Mouse (Mus musculus): ENCODE data around the gene Irf3.
A peak's percentile ranks its signal among the peaks of the same experiment; 100 is the strongest.

Irf3 gene

GRCm38 (mm10) chr7:45033722-45034359 lies 36.4 kb downstream of the Irf3 start:
- DNase-seq (ENCODE audit: low read depth), result no peak

- no peak for DNase-seq (ENCODE audit: low read depth)
Measured at GRCm38 (mm10) chr7:45035631-45036030, 38.2 kb downstream of the Irf3 start.

DNA sequence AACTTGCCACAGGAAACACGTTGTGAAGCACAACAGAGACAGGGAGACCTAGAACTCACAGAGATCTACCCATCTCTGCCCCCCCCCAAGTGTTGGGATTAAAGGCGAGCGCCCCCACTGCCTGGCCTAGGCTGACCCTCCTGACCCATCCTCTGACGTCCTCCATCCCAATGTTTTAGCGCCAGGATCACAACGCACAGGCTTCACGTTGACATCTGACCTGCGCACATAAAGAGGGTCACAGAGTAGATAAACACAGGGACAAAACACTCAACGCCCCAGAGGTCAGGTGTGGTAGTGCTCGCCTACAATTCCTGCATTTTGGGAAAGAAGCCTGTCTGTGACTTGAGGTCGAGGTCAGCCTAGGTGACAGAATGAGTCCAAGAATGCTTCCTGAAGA lies 39.3 kb downstream of the Irf3 start:
- no peak for DNase-seq (ENCODE audit: low read depth)

DNA sequence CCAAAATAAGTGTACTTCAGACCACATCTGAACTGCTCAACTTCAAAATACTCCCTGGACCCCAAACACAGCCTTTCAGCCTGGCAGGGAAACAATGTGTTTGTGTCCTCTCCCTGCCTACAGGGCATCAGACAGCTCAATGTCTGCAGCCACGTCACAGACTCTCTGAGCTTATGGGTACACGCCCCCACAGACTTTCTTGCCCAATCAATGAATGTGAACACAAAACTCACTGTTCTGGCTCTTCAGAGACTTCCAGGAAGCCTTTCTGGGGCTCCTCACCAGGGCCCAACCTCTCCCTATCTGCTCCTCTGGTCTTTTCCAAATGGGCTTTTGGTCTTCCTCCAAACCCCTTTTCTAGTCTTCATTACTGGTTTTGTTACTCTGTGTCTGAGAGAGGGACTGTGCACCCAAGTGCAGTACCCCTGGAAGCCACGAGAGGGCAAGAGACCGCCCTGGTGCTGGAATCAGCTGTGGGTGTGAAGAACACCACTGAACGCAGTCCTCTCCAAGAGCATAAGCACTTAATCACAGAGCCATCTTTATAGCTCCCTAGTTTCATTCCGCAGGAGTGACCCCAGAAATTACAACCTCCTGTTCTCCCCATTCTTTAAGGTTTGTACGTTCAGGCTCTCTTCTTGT lies 40.4 kb downstream of the Irf3 start:
- DNase-seq (ENCODE audit: low read depth), result peak; percentile 84

- no peak for DNase-seq (ENCODE audit: low read depth)
Measured at GRCm38 (mm10) chr7:45038411-45038810, 41.0 kb downstream of the Irf3 start.

- DNase-seq (ENCODE audit: low read depth), result no peak
Measured at GRCm38 (mm10) chr7:45040851-45041250, 43.4 kb downstream of the Irf3 start.

- DNase-seq (ENCODE audit: low read depth), result no peak
Measured at GRCm38 (mm10) chr7:45043307-45043706, 45.9 kb downstream of the Irf3 start.

- DNase-seq (ENCODE audit: low read depth), result no peak
Measured at GRCm38 (mm10) chr7:45045741-45046140, 48.3 kb downstream of the Irf3 start.

DNA sequence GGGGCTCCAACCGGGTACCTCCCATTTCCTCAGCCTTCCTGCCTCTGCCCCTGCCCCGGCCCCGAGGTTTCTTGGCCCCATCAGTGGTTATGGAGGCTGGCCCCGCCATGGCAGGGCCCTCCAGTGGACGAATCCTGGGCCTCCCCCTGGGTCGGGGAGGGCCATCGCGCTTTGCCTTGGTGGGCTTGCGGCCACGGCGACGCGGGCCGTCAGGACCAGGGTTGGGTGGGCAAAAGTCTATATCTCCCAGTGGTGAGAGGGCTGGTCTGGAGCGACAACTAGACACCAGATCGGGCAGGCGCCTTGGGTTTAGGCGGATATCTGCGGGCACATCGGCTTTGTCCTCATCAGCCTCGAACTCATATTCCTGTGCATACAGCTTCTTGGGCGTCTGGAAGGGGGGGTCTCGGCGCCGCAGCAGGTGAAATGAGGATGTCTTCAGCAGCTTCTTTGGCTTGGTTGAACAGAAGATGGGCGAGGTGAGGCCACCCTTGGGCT lies 49.5 kb downstream of the Irf3 start:
- no peak for DNase-seq (ENCODE audit: low read depth)

DNA sequence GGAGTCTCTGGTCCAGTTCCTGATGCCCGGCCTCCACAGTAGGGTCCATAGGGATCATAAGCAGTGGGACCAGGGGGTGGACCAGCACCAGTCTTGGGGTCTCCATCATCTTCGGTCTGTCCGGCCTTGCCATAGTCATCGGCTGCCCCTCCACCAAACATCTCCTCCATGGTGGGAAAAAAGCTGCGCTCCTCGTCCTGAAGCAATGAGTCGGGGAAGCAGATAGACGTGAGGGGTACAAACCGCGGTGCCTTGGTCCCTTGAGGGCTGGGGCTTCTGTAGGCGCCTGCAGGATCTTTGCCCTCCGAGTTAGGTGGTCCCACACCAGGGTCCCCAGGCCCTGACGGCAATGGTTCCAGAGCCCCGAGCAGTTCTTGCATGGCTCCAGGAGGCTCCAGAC lies 50.0 kb downstream of the Irf3 start:
- no peak for DNase-seq (ENCODE audit: low read depth)

- DNase-seq (ENCODE audit: low read depth), result no peak
Measured at GRCm38 (mm10) chr7:45048001-45048890, 50.8 kb downstream of the Irf3 start.

DNA sequence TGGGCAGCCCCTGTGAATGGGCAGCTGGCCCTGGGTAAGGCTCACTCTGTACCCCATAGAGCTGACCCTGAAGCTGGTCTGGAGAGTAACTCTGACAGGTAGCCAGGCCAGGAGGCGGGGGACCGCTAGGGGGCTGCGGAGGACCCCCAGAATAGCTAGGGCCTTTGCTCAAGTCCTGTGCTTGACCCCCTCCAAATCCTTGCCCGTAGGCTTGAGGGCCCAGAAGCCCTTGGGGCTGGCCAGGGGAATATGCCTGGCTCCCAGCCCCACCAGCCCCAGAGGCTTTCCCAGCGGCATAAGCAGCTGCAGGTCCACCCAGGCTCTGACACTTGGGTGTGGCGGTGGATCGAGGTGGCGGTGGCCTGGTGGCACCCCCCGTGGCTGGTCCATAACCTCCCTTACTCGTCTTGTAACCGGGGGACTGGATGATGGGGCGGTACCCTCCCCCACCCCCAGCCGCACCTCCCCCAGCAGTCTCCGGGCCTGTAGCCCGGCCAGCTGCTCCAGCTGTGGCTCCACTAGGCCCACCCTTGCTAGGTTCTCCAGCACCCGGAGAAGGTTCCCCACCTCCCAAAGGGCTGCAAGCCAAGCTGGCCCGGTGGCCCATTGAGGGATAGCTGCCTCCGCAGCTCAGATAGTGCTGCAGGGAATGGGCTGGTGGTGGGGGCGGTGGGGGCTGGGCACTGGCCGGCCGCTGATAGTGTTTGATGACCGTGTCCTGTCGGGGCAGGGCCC lies 51.6 kb downstream of the Irf3 start:
- DNase-seq (ENCODE audit: low read depth), result no peak

GRCm38 (mm10) chr7:45050945-45051600 lies 53.6 kb downstream of the Irf3 start:
- peak; percentile 71 for DNase-seq (ENCODE audit: low read depth)

DNA sequence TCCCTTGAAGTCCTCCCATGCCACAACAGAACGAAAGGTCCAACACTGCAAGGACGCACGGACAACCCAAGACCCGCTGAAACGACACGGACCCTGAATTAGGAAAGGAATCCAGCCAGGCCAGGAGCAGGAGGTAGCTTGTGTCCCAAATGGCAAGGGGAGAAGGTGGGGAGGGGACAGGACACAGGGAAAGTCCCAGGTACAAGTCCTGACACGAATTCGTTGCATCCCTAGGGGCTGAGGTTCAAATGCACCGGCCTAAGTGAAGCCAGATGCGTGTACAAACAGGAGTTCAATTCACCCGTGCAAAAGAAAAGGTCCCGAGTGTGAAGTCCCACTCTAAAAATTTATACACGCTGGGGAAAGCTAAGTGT lies 54.1 kb downstream of the Irf3 start:
- peak; percentile 45 for DNase-seq (ENCODE audit: low read depth)
